Mouse (Mus musculus): ENCODE data around the gene Ccdc66. TPM values are rescaled to one million over a fixed set of nuclear protein-coding genes. Genes with fewer than 3 reads are reported as not detected.

Ccdc66 gene
- polyA plus RNA-seq, 1 experiment from 2014 or later = 14.2 TPM

- Histone ChIP-seq H3K27ac (replicated peaks) (no peak overlapping the region), H3K9me3 (peaks cover 5% of the 10 kb centered on the region), H3K9ac (no peak overlapping the region), H3K4me3 (no peak overlapping the region), H3K36me3 (peaks cover 31% of the 10 kb centered on the region), H3K27me3 (no peaks in the 10 kb centered on the region), H3K4me2 (no peak overlapping the region), H3K4me1 (replicated peaks) (no peaks in the 10 kb centered on the region)
- no peak for ATAC-seq (ENCODE audit: low read depth)
- WGBS = 95% methylated on average over 1 of the region's 1 CpGs
These were observed 72.1 kb downstream of the Ccdc66 start for GRCm38 (mm10) chr14:27436116-27436515.

DNA sequence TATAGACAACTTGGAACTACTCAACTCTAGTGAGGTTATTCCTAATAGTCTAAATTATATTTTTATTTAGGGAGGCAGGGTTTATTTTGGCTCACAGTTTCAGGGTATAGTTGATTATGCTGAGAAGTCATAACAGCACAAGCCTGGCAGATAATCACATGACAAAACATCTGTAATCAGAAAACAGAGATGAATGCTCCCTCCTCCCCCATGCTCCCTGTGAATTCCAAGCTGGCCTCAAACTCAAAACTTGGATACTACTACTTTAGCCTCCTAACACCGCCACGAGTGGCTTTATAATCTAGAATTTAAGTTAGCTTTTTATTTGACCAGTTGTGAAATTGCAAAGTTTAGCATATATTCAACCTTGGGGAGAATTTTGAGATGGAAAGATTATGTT, 76.2 kb downstream of the Ccdc66 start:
- WGBS = 94% methylated on average over 2 of the region's 2 CpGs
- H3K27ac ChIP-seq (replicated peaks) = no peak overlapping the region
- H3K4me1 ChIP-seq (replicated peaks) = peaks cover 7% of the 10 kb centered on the region
- H3K27me3 ChIP-seq = no peaks in the 10 kb centered on the region
- no peak overlapping the region for H3K9ac ChIP-seq
- peaks cover 28% of the 10 kb centered on the region for H3K36me3 ChIP-seq
- H3K9me3 ChIP-seq = peaks cover 15% of the 10 kb centered on the region
- H3K4me3 ChIP-seq = no peak overlapping the region
- no peak overlapping the region for H3K4me2 ChIP-seq
- ATAC-seq (ENCODE audit: low read depth) = no peak

Other genes with a start within 250 kb of the Ccdc66 start
- gene Fam208a, start 79.6 kb downstream of the Ccdc66 start, polyA plus RNA-seq (2015; fragmentation: Nextera tagmentation; extraction: Ambion mirVana) = 17.9 and 18.4 TPM in 2 replicates
- gene Erc2, start 114.0 kb upstream of the Ccdc66 start, polyA plus RNA-seq (2015; fragmentation: Nextera tagmentation; extraction: Ambion mirVana) = 58.0 and 62.6 TPM in 2 replicates